Mouse (Mus musculus): ENCODE results near the gene Hip1. TPM values are rescaled to one million over a fixed set of nuclear protein-coding genes. Genes with fewer than 3 reads are reported as not detected.

The Hip1 gene
- total and polyA plus RNA-seq, 2 experiments from 2014 or later, result 9.8 to 41.0 TPM

DNA sequence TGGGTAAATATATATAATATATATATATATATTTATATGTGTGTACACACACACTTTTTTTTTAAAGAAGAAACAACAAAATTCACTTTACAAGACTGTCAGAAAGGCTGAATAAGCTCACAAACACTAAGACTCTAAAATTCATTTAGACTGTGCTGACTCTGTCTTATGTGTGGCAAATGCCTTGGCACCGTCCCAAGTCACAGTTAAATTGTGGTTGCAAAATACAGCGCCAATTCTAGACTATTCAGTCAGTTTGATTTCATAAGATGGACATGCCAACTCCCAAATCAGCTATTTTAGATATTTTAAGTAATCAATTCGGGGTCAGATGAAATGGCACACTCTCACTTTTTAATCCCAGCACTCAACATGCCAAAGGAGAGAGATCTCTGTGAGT lies 36.6 kb downstream of the Hip1 start:
- TF ChIP-seq CTCF (IDR thresholded peaks at IDR 0.05; ENCODE audit: low read depth) (no peak), EP300 (IDR thresholded peaks at IDR 0.05; ENCODE audit: low read depth) (no peak)
- H3K27me3 ChIP-seq (ENCODE audit: control insufficient read depth, insufficient read depth, low read length), result no peaks in the 10 kb centered on the region
- H3K9me3 ChIP-seq (replicated peaks; ENCODE audit: control insufficient read depth, low read length), result no peaks in the 10 kb centered on the region
- no peak overlapping the region for H3K4me2 ChIP-seq (ENCODE audit: low read depth, low read length)
- no peak overlapping the region for H3K4me3 ChIP-seq (ENCODE audit: low read depth, low read length)
- no peaks in the 10 kb centered on the region for H3K36me3 ChIP-seq (replicated peaks; ENCODE audit: control insufficient read depth, insufficient read depth, low read length)
- H3K4me1 ChIP-seq (ENCODE audit: control insufficient read depth, insufficient read depth), result 0 out of 2 replicates have a peak, but pooled peaks cover 4% of the 10 kb centered on the region
- WGBS, result 68% methylated on average over 3 of the region's 3 CpGs
- no peak overlapping the region for H3K9ac ChIP-seq (replicated peaks; ENCODE audit: low read depth, low read length)
- DNase-seq (ENCODE audit: low spot score), result no peak
- H3K27ac ChIP-seq (ENCODE audit: low read depth), result no peak overlapping the region
- ATAC-seq (ENCODE audit: insufficient read depth, low read depth), result no peak

DNA sequence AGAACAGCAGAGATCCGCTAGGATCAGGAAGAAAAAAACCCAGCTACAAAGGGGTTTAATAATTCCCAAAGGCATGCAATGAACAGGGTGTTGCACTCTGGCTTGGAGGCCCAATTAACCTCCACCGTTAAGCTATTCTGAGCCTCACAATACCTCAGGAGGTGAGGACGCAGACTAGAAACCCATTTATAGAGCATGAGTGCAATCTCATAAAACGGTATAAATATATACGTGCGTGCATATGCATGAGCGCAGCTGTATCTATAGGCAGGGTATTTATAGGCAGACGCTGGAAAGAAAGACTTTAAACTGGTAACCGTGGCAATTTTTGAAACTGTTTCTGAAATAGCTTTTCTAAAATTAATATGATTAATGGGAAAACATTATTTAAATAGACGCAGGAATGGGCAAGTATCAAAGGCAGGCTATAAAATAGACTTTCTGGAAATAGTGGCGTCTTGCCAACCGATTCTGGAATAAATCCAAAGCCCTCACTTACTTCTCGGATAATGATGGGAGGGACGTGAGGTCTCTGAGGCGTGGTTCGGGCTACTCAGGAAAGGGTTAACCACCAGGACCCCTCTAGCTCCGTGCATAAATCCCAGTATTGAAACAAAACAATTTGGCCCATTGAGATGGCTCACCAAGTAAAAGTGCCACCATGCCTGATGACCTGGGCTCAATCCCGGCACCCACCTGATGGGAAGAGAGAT lies 37.2 kb downstream of the Hip1 start:
- no peaks in the 10 kb centered on the region for H3K36me3 ChIP-seq (replicated peaks; ENCODE audit: control insufficient read depth, insufficient read depth, low read length)

GRCm38 (mm10) chr5:135505442-135505841 lies 39.5 kb downstream of the Hip1 start:
- Histone ChIP-seq H3K9me3 (replicated peaks; ENCODE audit: control insufficient read depth, low read length) (no peaks in the 10 kb centered on the region), H3K9ac (replicated peaks; ENCODE audit: low read depth, low read length) (no peak overlapping the region), H3K4me3 (ENCODE audit: low read depth, low read length) (no peak overlapping the region), H3K27ac (ENCODE audit: low read depth) (no peak overlapping the region), H3K27me3 (ENCODE audit: control insufficient read depth, insufficient read depth, low read length) (no peaks in the 10 kb centered on the region), H3K4me1 (ENCODE audit: control insufficient read depth, insufficient read depth) (0 out of 2 replicates have a peak, but pooled peaks cover 4% of the 10 kb centered on the region), H3K36me3 (replicated peaks; ENCODE audit: control insufficient read depth, insufficient read depth, low read length) (no peaks in the 10 kb centered on the region), H3K4me2 (ENCODE audit: low read depth, low read length) (no peak overlapping the region)
- TF ChIP-seq CTCF (IDR thresholded peaks at IDR 0.05; ENCODE audit: low read depth), result no peak
- TF ChIP-seq EP300 (IDR thresholded peaks at IDR 0.05; ENCODE audit: low read depth), result no peak
- DNase-seq (ENCODE audit: low spot score) (no peak), ATAC-seq (ENCODE audit: insufficient read depth, low read depth) (no peak)
- WGBS, result 46% methylated on average over 5 of the region's 5 CpGs

More for the DNA sequence above, 37.2 kb downstream of the Hip1 start:
- 0 out of 2 replicates have a peak, but pooled peaks cover 4% of the 10 kb centered on the region for H3K4me1 ChIP-seq (ENCODE audit: control insufficient read depth, insufficient read depth)
- H3K4me3 ChIP-seq (ENCODE audit: low read depth, low read length), result no peak overlapping the region
- no peak for DNase-seq (ENCODE audit: low spot score)
- no peak overlapping the region for H3K27ac ChIP-seq (ENCODE audit: low read depth)
- no peak for ATAC-seq (ENCODE audit: insufficient read depth, low read depth)
- no peaks in the 10 kb centered on the region for H3K9me3 ChIP-seq (replicated peaks; ENCODE audit: control insufficient read depth, low read length)
- TF ChIP-seq EP300 (IDR thresholded peaks at IDR 0.05; ENCODE audit: low read depth), result no peak
- TF ChIP-seq CTCF (IDR thresholded peaks at IDR 0.05; ENCODE audit: low read depth), result no peak
- H3K4me2 ChIP-seq (ENCODE audit: low read depth, low read length), result no peak overlapping the region
- 54% methylated on average over 18 of the region's 18 CpGs for WGBS
- no peak overlapping the region for H3K9ac ChIP-seq (replicated peaks; ENCODE audit: low read depth, low read length)
- H3K27me3 ChIP-seq (ENCODE audit: control insufficient read depth, insufficient read depth, low read length), result no peaks in the 10 kb centered on the region

DNA sequence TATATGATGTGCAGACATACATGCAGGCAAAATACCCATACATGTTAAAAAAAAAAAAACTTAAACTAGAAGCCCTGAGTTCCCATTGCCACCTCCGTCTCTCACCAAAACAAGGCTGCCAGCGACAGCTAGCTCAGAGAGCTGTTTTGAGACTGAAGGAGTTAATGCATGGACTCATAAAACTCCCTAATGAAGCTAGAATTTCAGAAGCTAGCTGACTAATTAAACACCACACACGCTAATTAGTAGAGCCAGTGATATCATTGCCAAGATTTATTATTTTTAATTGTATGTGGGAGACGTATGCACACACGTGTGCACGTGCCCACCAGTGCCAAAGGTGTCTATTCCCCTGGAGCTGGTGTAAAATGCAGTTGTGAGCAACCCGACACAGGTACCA lies 42.0 kb downstream of the Hip1 start:
- no peak overlapping the region for H3K4me2 ChIP-seq (ENCODE audit: low read depth, low read length)

GRCm38 (mm10) chr5:135502027-135502426 lies 42.9 kb downstream of the Hip1 start:
- H3K27ac ChIP-seq (ENCODE audit: low read depth), result no peak overlapping the region
- H3K9ac ChIP-seq (replicated peaks; ENCODE audit: low read depth, low read length), result no peak overlapping the region
- H3K4me2 ChIP-seq (ENCODE audit: low read depth, low read length), result no peak overlapping the region
- no peaks in the 10 kb centered on the region for H3K4me1 ChIP-seq (ENCODE audit: control insufficient read depth, insufficient read depth)
- H3K36me3 ChIP-seq (replicated peaks; ENCODE audit: control insufficient read depth, insufficient read depth, low read length), result no peaks in the 10 kb centered on the region
- DNase-seq (ENCODE audit: low spot score), result no peak
- H3K4me3 ChIP-seq (ENCODE audit: low read depth, low read length), result no peak overlapping the region
- 69% methylated on average over 8 of the region's 8 CpGs for WGBS
- H3K27me3 ChIP-seq (ENCODE audit: control insufficient read depth, insufficient read depth, low read length), result no peaks in the 10 kb centered on the region
- H3K9me3 ChIP-seq (replicated peaks; ENCODE audit: control insufficient read depth, low read length), result no peaks in the 10 kb centered on the region
- ATAC-seq (ENCODE audit: insufficient read depth, low read depth), result no peak
- TF ChIP-seq EP300 (IDR thresholded peaks at IDR 0.05; ENCODE audit: low read depth) (no peak), CTCF (IDR thresholded peaks at IDR 0.05; ENCODE audit: low read depth) (no peak)

More for the DNA sequence above, 42.0 kb downstream of the Hip1 start:
- no peak for DNase-seq (ENCODE audit: low spot score)
- Histone ChIP-seq H3K9ac (replicated peaks; ENCODE audit: low read depth, low read length) (no peak overlapping the region), H3K4me3 (ENCODE audit: low read depth, low read length) (no peak overlapping the region), H3K27ac (ENCODE audit: low read depth) (no peak overlapping the region), H3K36me3 (replicated peaks; ENCODE audit: control insufficient read depth, insufficient read depth, low read length) (no peaks in the 10 kb centered on the region), H3K27me3 (ENCODE audit: control insufficient read depth, insufficient read depth, low read length) (no peaks in the 10 kb centered on the region), H3K4me1 (ENCODE audit: control insufficient read depth, insufficient read depth) (0 out of 2 replicates have a peak, but pooled peaks cover 3% of the 10 kb centered on the region), H3K9me3 (replicated peaks; ENCODE audit: control insufficient read depth, low read length) (no peaks in the 10 kb centered on the region)
- TF ChIP-seq EP300 (IDR thresholded peaks at IDR 0.05; ENCODE audit: low read depth), result no peak
- TF ChIP-seq CTCF (IDR thresholded peaks at IDR 0.05; ENCODE audit: low read depth), result no peak
- ATAC-seq (ENCODE audit: insufficient read depth, low read depth), result no peak
- WGBS, result 84% methylated on average over 7 of the region's 7 CpGs

DNA sequence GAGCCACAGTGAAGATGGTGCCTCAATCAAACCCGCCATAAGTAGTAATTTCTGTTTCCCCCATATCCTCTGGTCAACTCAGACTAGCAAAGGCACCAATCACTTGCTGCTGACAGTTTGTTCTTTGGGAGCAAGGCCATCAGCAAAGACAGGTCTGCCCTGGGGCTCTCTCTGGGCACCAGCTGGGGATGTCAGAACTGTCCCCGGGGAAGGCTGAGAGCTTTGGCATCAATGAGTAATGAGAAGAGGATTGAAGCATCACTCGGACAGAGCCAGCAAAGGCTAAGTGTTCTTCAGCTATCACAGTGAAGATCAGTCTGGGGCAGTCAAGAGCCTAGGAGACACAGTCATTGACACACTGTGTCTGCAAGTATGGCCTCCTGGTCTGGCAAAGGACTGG lies 46.0 kb downstream of the Hip1 start:
- ATAC-seq (ENCODE audit: insufficient read depth, low read depth), result no peak
- Histone ChIP-seq H3K27ac (ENCODE audit: low read depth) (no peak overlapping the region), H3K4me2 (ENCODE audit: low read depth, low read length) (no peak overlapping the region), H3K9ac (replicated peaks; ENCODE audit: low read depth, low read length) (no peak overlapping the region), H3K4me1 (ENCODE audit: control insufficient read depth, insufficient read depth) (no peaks in the 10 kb centered on the region), H3K4me3 (ENCODE audit: low read depth, low read length) (no peak overlapping the region), H3K36me3 (replicated peaks; ENCODE audit: control insufficient read depth, insufficient read depth, low read length) (no peaks in the 10 kb centered on the region), H3K27me3 (ENCODE audit: control insufficient read depth, insufficient read depth, low read length) (no peaks in the 10 kb centered on the region), H3K9me3 (replicated peaks; ENCODE audit: control insufficient read depth, low read length) (no peaks in the 10 kb centered on the region)
- DNase-seq (ENCODE audit: low spot score), result no peak
- WGBS, result 80% methylated on average over 3 of the region's 3 CpGs
- no peak for TF ChIP-seq CTCF (IDR thresholded peaks at IDR 0.05; ENCODE audit: low read depth)
- TF ChIP-seq EP300 (IDR thresholded peaks at IDR 0.05; ENCODE audit: low read depth), result no peak

All from heart, postnatal 0 days (tissue).